Mouse (Mus musculus): ENCODE results near the gene Mob3b.

DNA sequence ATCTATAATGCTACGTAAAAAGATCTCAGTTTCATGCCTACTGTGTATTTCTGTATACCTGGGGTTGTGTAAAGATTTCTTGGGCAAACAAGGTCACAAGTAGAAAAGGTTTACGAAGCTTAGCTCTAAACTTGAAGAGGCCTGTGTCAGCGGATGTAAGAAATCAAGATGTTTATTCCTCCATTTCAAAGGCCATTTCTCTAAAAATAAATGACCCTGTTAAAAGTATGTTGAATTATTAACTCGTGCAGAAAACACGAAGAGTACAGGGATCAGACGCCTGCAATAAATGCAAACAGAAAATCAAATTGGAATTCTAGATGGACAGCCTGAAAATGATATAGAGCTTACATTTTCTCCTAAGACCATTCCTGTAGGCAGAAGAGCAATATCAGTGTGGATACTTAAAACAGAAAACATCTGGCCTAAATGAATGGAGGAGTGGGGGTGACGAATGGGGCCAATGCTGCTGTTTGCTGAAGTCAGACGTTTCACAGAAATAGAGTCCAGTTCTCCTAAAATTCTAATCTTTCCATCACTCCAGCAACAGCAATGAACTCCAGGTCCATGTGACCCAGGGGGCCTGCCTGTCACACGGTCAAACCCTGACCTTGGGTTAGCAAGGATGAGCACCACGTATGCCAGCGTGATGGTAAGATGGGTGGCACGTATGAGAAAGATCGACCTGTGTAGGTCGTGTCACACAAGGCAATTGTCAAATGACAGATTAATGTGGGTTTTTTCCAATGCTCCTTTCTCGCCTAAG lies 22.3 kb downstream of the Mob3b start:
- TF ChIP-seq CTCF (IDR thresholded peaks at IDR 0.05; ENCODE audit: borderline replicate concordance, control insufficient read depth, extremely low read depth, insufficient read depth, low read length, poor library complexity) (no peak), POLR2A (IDR thresholded peaks at IDR 0.05; ENCODE audit: control insufficient read depth, extremely low read depth, insufficient read depth, low read length, poor library complexity) (no peak)
